Mouse (Mus musculus) kidney, postnatal 4 days (tissue): ENCODE results near the gene Vmn2r4.
A peak's percentile ranks its signal among the peaks of the same experiment; 100 is the strongest.
"Not testable (repeated sequence)": the region's sequence is repeated elsewhere in the genome, so short reads cannot be mapped to it uniquely, and the experiment has no call there.

Experiments used
- DNase-seq, 2 experiments: peaks; one replicate each; pipeline ENCODE4 v3.0.0; 2021; ENCODE audit warnings: mixed read lengths in 2 of 2

Gene Vmn2r4

GRCm38 (mm10) chr3:64415268-64415667, at the start of gene Vmn2r4:
Gene Vmn2r4, minus strand, starts transcription at chr3:64415368.
- not testable (repeated sequence) for DNase-seq

DNA sequence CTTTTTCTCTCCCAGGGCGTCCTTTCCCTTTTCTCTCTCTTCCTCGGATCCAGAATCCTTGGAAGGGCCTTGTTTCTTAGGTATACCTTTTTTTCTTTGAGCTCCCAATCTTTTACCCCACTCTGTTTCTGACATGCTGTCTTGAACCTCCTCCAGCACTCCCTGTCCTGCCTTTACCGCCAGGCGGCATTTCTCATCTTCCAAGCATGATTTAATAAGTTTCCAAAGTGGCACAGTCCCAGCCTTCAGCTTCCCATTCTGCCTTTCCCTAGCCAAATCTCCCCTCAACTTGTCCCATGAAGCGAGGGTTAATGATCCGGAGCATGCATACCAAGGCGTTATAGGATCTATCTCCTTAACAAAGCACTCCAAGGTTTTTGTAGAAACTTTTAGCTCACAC, 19.1 kb upstream of the Vmn2r4 start:
- DNase-seq: peak in 1 of 2 experiments; percentile 6

GRCm38 (mm10) chr3:64428117-64428798, 13.1 kb upstream of the Vmn2r4 start:
- not testable (repeated sequence) for DNase-seq

DNA sequence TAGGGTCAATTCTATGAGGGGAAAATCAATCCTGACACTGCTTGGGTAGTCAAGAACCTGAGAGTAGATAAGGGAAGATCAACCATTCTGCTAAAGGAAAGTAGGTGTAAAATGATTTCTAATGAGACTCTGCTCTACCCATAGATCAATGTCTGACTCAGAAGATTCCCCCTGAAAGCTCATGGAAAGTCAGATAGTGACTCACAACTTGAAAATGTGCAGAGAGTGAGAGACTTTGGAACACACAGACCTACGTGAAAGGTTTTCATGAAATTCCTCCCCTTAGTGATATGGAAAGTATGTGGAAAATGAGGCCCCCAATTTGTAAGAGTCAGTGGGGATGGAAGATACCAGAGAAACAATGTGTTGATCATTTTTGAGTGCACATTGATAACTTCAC, 7.0 kb upstream of the Vmn2r4 start:
- not testable (repeated sequence) for DNase-seq

GRCm38 (mm10) chr3:64417477-64417876, 2.3 kb upstream of the Vmn2r4 start:
- not testable (repeated sequence) for DNase-seq

GRCm38 (mm10) chr3:64414253-64414652, 915 bp downstream of the Vmn2r4 start:
- DNase-seq: not testable (repeated sequence)

- no peak for DNase-seq
Measured at GRCm38 (mm10) chr3:64359286-64360035, 55.7 kb downstream of the Vmn2r4 start.
